Mouse (Mus musculus) inflammation-experienced regulatory T-cells, adult 16 weeks (primary cell): ENCODE data around the gene Rnf20. TPM values are rescaled to one million over a fixed set of nuclear protein-coding genes. Genes with fewer than 3 reads are reported as not detected.

Experiments used
- polyA plus RNA-seq: library from polyadenylated mRNA; unstranded; fragments of 100-300 nt; shearing (Covaris generic); gene quantifications from one replicate; pipeline ENCODE4 v1.2.1, GENCODE M21; 2017

Rnf20 gene
- 70.5 TPM for polyA plus RNA-seq

GRCm38 (mm10) chr4:49631319-49632138, at the start of gene Rnf20:
Gene Rnf20 (plus strand): TSS chr4:49632006.

GRCm38 (mm10) chr4:49597183-49598100, 34.4 kb upstream of the Rnf20 start, which contains the start of gene Tmem246:
Gene Tmem246 (minus strand): TSS chr4:49597876.

GRCm38 (mm10) chr4:49681812-49682211, 50.0 kb downstream of the Rnf20 start, which contains the start of gene Ppp3r2:
Gene Ppp3r2 (minus strand): TSS chr4:49682024.

Other genes starting within 250 kb of the Rnf20 start
- gene Acnat2, start 223.9 kb upstream of the Rnf20 start, polyA plus RNA-seq: not detected
- not detected for gene Acnat1, start 158.1 kb upstream of the Rnf20 start, polyA plus RNA-seq
- not detected for gene Baat, start 125.4 kb upstream of the Rnf20 start, polyA plus RNA-seq
- gene Mrpl50, start 110.9 kb upstream of the Rnf20 start, polyA plus RNA-seq: 33.1 TPM
- gene Zfp189, start 110.8 kb upstream of the Rnf20 start, polyA plus RNA-seq: 6.2 TPM
- not detected for gene Aldob, start 82.5 kb upstream of the Rnf20 start, polyA plus RNA-seq
- gene Tmem246, start 34.1 kb upstream of the Rnf20 start, polyA plus RNA-seq: not detected
- gene Ppp3r2, start 50.0 kb downstream of the Rnf20 start, polyA plus RNA-seq: not detected
- gene Grin3a, start 213.7 kb downstream of the Rnf20 start, polyA plus RNA-seq: not detected